Mouse (Mus musculus) layer of hippocampus, postnatal 25 days (tissue): ENCODE measurements around the gene Fmod. TPM values are rescaled to one million over a fixed set of nuclear protein-coding genes. Genes with fewer than 3 reads are reported as not detected.

Experiments
- DNase-seq, 2 experiments: peaks; one replicate each; pipeline ENCODE4 v3.0.0; 2022; ENCODE audit warnings: mixed read lengths in 2 of 2, low spot score in 1 of 2; ENCODE audit errors: extremely low spot score in 1 of 2
- total RNA-seq, 2 experiments: library from RNA; stranded (reverse); gene quantifications; 2 replicates each; pipeline ENCODE4 v1.2.3; 2021

Gene Fmod
- total RNA-seq, 2 experiments from 2014 or later = 3.2 to 5.4 TPM

- no peak for DNase-seq
These were observed 37.1 kb downstream of the Fmod start for GRCm38 (mm10) chr1:134074184-134074583.

- DNase-seq = no peak
These were observed 37.6 kb downstream of the Fmod start for GRCm38 (mm10) chr1:134074606-134075005.

- DNase-seq = no peak
These were observed 38.5 kb downstream of the Fmod start for GRCm38 (mm10) chr1:134075532-134075931.

- DNase-seq = no peak
These were observed 39.7 kb downstream of the Fmod start for GRCm38 (mm10) chr1:134076789-134077188.

- DNase-seq = no peak
These were observed 40.5 kb downstream of the Fmod start for GRCm38 (mm10) chr1:134077389-134078060.

- DNase-seq = no peak
These were observed 41.2 kb downstream of the Fmod start for GRCm38 (mm10) chr1:134078061-134078795.

GRCm38 (mm10) chr1:134078802-134079476 lies 41.9 kb downstream of the Fmod start, which contains the start of gene Btg2:
Gene Btg2, minus strand, starts transcription at chr1:134079120.
- DNase-seq = peak; percentile 86 to 87

- no peak for DNase-seq
These were observed 42.6 kb downstream of the Fmod start for GRCm38 (mm10) chr1:134079477-134080163.

- DNase-seq = no peak
These were observed 43.4 kb downstream of the Fmod start for GRCm38 (mm10) chr1:134080406-134080805.

- DNase-seq = no peak
These were observed 43.9 kb downstream of the Fmod start for GRCm38 (mm10) chr1:134080881-134081450.

GRCm38 (mm10) chr1:134082987-134083516 lies 46.0 kb downstream of the Fmod start:
- peak in 1 of 2 experiments; percentile 53 for DNase-seq

- DNase-seq = no peak
These were observed 46.6 kb downstream of the Fmod start for GRCm38 (mm10) chr1:134083676-134084075.

- no peak for DNase-seq
These were observed 47.1 kb downstream of the Fmod start for GRCm38 (mm10) chr1:134084128-134084527.

GRCm38 (mm10) chr1:134086017-134086416 lies 49.0 kb downstream of the Fmod start:
- DNase-seq = no peak

- DNase-seq = no peak
These were observed 49.9 kb downstream of the Fmod start for GRCm38 (mm10) chr1:134086811-134087398.

- DNase-seq = no peak
These were observed 52.0 kb downstream of the Fmod start for GRCm38 (mm10) chr1:134089074-134089473.

GRCm38 (mm10) chr1:134091851-134092250 lies 54.8 kb downstream of the Fmod start:
- DNase-seq = no peak

GRCm38 (mm10) chr1:134092368-134092767 lies 55.3 kb downstream of the Fmod start:
- no peak for DNase-seq

GRCm38 (mm10) chr1:134092852-134093770 lies 56.1 kb downstream of the Fmod start:
- DNase-seq = peak; percentile 75 to 77
